Mouse (Mus musculus): ENCODE results near the gene Slc44a2. TPM values are rescaled to one million over a fixed set of nuclear protein-coding genes. Genes with fewer than 3 reads are reported as not detected.

Slc44a2 gene
- total and polyA plus RNA-seq, 3 experiments, result 22.1 to 62.9 (median 36.5) TPM

GRCm38 (mm10) chr9:21305065-21305464 lies 15.4 kb upstream of the Slc44a2 start:
- H3K4me2 ChIP-seq (ENCODE audit: insufficient read depth, low read depth, poor library complexity, severe bottlenecking), result no peak overlapping the region
- H3K4me3 ChIP-seq (replicated peaks in 1 of 3; ENCODE audit: low read depth in 2 of 3, low read length in 2 of 3, poor library complexity in 1 of 3), result no peak overlapping the region
- H3K27me3 ChIP-seq (replicated peaks), result no peaks in the 10 kb centered on the region
- peaks cover 4% of the 10 kb centered on the region for H3K9me3 ChIP-seq (replicated peaks; ENCODE audit: low read length)
- no peaks in the 10 kb centered on the region for H3K36me3 ChIP-seq (replicated peaks in 1 of 2; ENCODE audit: control insufficient read depth in 1 of 2, insufficient read depth in 1 of 2, low read length in 1 of 2)
- no peak for DNase-seq (ENCODE audit: extremely low read depth)
- in situ Hi-C loops (cut with MboI; ENCODE audit: low pct_ligation_motif_present, low pct_unique_long_range_greater_than_20kb, low sequenced_read_pairs), result no loop called here
- no peak for TF ChIP-seq JUND (conservative IDR thresholded peaks at IDR 0.05; ENCODE audit: low read depth, low read length)
- TF ChIP-seq E2F4 (IDR thresholded peaks at IDR 0.05; ENCODE audit: insufficient replicate concordance, low read depth, low read length), result no peak
- no peak for TF ChIP-seq MEF2A (IDR thresholded peaks at IDR 0.05; ENCODE audit: borderline replicate concordance, low read depth, low read length)
- TF ChIP-seq MXI1 (IDR thresholded peaks at IDR 0.05; ENCODE audit: low read depth, low read length), result no peak
- no peak for TF ChIP-seq ELF1 (IDR thresholded peaks at IDR 0.05; ENCODE audit: low read depth, low read length)
- TF ChIP-seq CHD1 (IDR thresholded peaks at IDR 0.05; ENCODE audit: low read depth, low read length), result no peak
- TF ChIP-seq SMC3 (IDR thresholded peaks at IDR 0.05; ENCODE audit: low read depth, low read length), result no peak
- no peak for TF ChIP-seq CHD2 (IDR thresholded peaks at IDR 0.05; ENCODE audit: low read length)
- no peak for TF ChIP-seq POLR2A (IDR thresholded peaks at IDR 0.05; ENCODE audit: low read depth, low read length)
- TF ChIP-seq USF1 (IDR thresholded peaks at IDR 0.05; ENCODE audit: low read depth, low read length), result no peak
- H3K27ac ChIP-seq (ENCODE audit: insufficient read depth, low read depth), result no peak overlapping the region
- peaks cover 8 to 17% of the 10 kb centered on the region in 2 experiments for H3K4me1 ChIP-seq (ENCODE audit: control insufficient read depth in 1 of 2, insufficient read depth in 2 of 2)
- dilution Hi-C loops (cut with MboI; ENCODE audit: extremely low pct_ligation_motif_present, extremely low pct_unique_long_range_greater_than_20kb, low sequenced_read_pairs), result no loop called here
- H3K9ac ChIP-seq (ENCODE audit: insufficient read depth, low read depth), result no peak overlapping the region
- no peaks in the 10 kb centered on the region for H3K79me2 ChIP-seq (replicated peaks; ENCODE audit: control insufficient read depth, extremely low read depth, insufficient read depth, poor library complexity, severe bottlenecking)

GRCm38 (mm10) chr9:21309150-21309741 lies 11.3 kb upstream of the Slc44a2 start:
- dilution Hi-C loops (cut with MboI; ENCODE audit: extremely low pct_ligation_motif_present, extremely low pct_unique_long_range_greater_than_20kb, low sequenced_read_pairs), result no loop called here
- TF ChIP-seq POLR2A (IDR thresholded peaks at IDR 0.05; ENCODE audit: low read depth, low read length) (peak; percentile 55), RAD21 (IDR thresholded peaks at IDR 0.05; ENCODE audit: low read depth, low read length) (no peak), BHLHE40 (IDR thresholded peaks at IDR 0.05; ENCODE audit: low read depth, low read length) (peak; percentile 52), HCFC1 (IDR thresholded peaks at IDR 0.05; ENCODE audit: low read depth, low read length) (peak; percentile 33; the same call in 1 of the 2 replicates), MXI1 (IDR thresholded peaks at IDR 0.05; ENCODE audit: low read depth, low read length) (peak; percentile 83), TCF12 (IDR thresholded peaks at IDR 0.05; ENCODE audit: low read depth, low read length) (peak; percentile 54; the same call in 1 of the 2 replicates), POLR2AphosphoS2 (IDR thresholded peaks at IDR 0.05; ENCODE audit: low read depth, low read length) (peak; percentile 44; the same call in 1 of the 2 replicates), MYC (IDR thresholded peaks at IDR 0.05; ENCODE audit: low read depth, low read length) (peak; percentile 75), SIN3A (IDR thresholded peaks at IDR 0.05; ENCODE audit: low read length) (peak; percentile 74), ELF1 (IDR thresholded peaks at IDR 0.05; ENCODE audit: low read depth, low read length) (no peak), SMC3 (IDR thresholded peaks at IDR 0.05; ENCODE audit: low read depth, low read length) (no peak), MAFK (IDR thresholded peaks at IDR 0.05; ENCODE audit: insufficient replicate concordance, low read length) (no peak), NELFE (IDR thresholded peaks at IDR 0.05; ENCODE audit: low read depth, low read length) (peak; percentile 56), NRF1 (IDR thresholded peaks at IDR 0.05; ENCODE audit: low read depth, low read length) (0 out of 2 replicates have a peak, but pooled peaks have one; percentile 33), ZMIZ1 (IDR thresholded peaks at IDR 0.05; ENCODE audit: low read depth, low read length) (peak; percentile 73), MAX (IDR thresholded peaks at IDR 0.05; ENCODE audit: low read length) (peak; percentile 65; the same call in 1 of the 2 replicates), TBP (conservative IDR thresholded peaks at IDR 0.05; ENCODE audit: low read depth, low read length) (peak; percentile 77), RCOR1 (conservative IDR thresholded peaks at IDR 0.05; ENCODE audit: low read depth, low read length) (0 out of 2 replicates have a peak, but pooled peaks have one; percentile 49), KAT2A (IDR thresholded peaks at IDR 0.05; ENCODE audit: insufficient replicate concordance, low read length) (0 out of 2 replicates have a peak, but pooled peaks have one; percentile 54), USF1 (IDR thresholded peaks at IDR 0.05; ENCODE audit: low read depth, low read length) (0 out of 2 replicates have a peak, but pooled peaks have one; percentile 4), UBTF (IDR thresholded peaks at IDR 0.05; ENCODE audit: low read depth, low read length) (no peak), CHD2 (IDR thresholded peaks at IDR 0.05; ENCODE audit: low read length) (peak; percentile 96), GABPA (IDR thresholded peaks at IDR 0.05; ENCODE audit: insufficient replicate concordance, low read depth, low read length) (no peak)
- H3K9me3 ChIP-seq (replicated peaks; ENCODE audit: low read length), result no peaks in the 10 kb centered on the region
- H3K27ac ChIP-seq (ENCODE audit: insufficient read depth, low read depth), result peak overlapping the region; percentile 10; the same call in 1 of the 2 replicates
- in situ Hi-C loops (cut with MboI; ENCODE audit: low pct_ligation_motif_present, low pct_unique_long_range_greater_than_20kb, low sequenced_read_pairs), result no loop called here
- H3K79me2 ChIP-seq (replicated peaks; ENCODE audit: control insufficient read depth, extremely low read depth, insufficient read depth, poor library complexity, severe bottlenecking), result no peaks in the 10 kb centered on the region
- no peaks in the 10 kb centered on the region for H3K36me3 ChIP-seq (replicated peaks in 1 of 2; ENCODE audit: control insufficient read depth in 1 of 2, insufficient read depth in 1 of 2, low read length in 1 of 2)
- H3K9ac ChIP-seq (ENCODE audit: insufficient read depth, low read depth), result peak overlapping the region; percentile 20
- DNase-seq (ENCODE audit: extremely low read depth), result peak; percentile 81
- H3K4me2 ChIP-seq (ENCODE audit: insufficient read depth, low read depth, poor library complexity, severe bottlenecking), result peak overlapping the region; percentile 73
- peak overlapping the region in 2 of 3 experiments; percentile 43 to 48 for H3K4me3 ChIP-seq (replicated peaks in 1 of 3; ENCODE audit: low read depth in 2 of 3, low read length in 2 of 3, poor library complexity in 1 of 3)
- H3K4me1 ChIP-seq (ENCODE audit: control insufficient read depth in 1 of 2, insufficient read depth in 2 of 2), result peaks cover 8 to 19% of the 10 kb centered on the region in 2 experiments
- no peaks in the 10 kb centered on the region for H3K27me3 ChIP-seq (replicated peaks)

Data from CH12.LX (cell line).